Mouse (Mus musculus) MEL (cell line): ENCODE results near the gene Nudt2. TPM values are rescaled to one million over a fixed set of nuclear protein-coding genes. Genes with fewer than 3 reads are reported as not detected.
A peak's percentile ranks its signal among the peaks of the same experiment; 100 is the strongest.

Experiments
- DNase-seq: peaks from one replicate; pipeline ENCODE4 v3.0.0; 2011; ENCODE audit warnings: low read depth, low spot score
- H3K27ac ChIP-seq: 2 replicates; pipeline ENCODE4 v1.5.1; 2012; ENCODE audit warnings: low read depth, mild to moderate bottlenecking, control low read depth, low read length, moderate library complexity; ENCODE audit not compliant: control insufficient read depth
- H3K27me3 ChIP-seq, 2 experiments: fragments of 150-350 bp in 1 of 2; sonication (generic) in 1 of 2; 2 replicates each; pipeline ENCODE4 v1.6.1; 2012; ENCODE audit warnings: low read length in 2 of 2, mild to moderate bottlenecking in 2 of 2, improper control_type of control experiment in 1 of 2, moderate library complexity in 1 of 2; ENCODE audit not compliant: insufficient read depth in 2 of 2, control insufficient read depth in 1 of 2
- H3K36me3 ChIP-seq, 2 experiments: 2 replicates each; pipeline ENCODE4 v1.6.1; 2012 to 2014; ENCODE audit warnings: low read length in 2 of 2, improper control_type of control experiment in 1 of 2, inconsistent platforms in 1 of 2, mild to moderate bottlenecking in 1 of 2; ENCODE audit not compliant: insufficient read depth in 2 of 2, control insufficient read depth in 1 of 2
- H3K4me1 ChIP-seq, 2 experiments: fragments of 150-350 bp in 1 of 2; sonication (generic) in 1 of 2; 2 replicates each; pipeline ENCODE4 v1.6.1; 2012; ENCODE audit warnings: low read length in 2 of 2, improper control_type of control experiment in 1 of 2, mild to moderate bottlenecking in 1 of 2; ENCODE audit not compliant: insufficient read depth in 2 of 2, control insufficient read depth in 1 of 2
- H3K4me3 ChIP-seq, 2 experiments: fragments of 150-350 bp in 1 of 2; sonication (generic) in 1 of 2; 2 replicates each; pipeline ENCODE4 v1.5.1; 2012; ENCODE audit warnings: low read depth in 2 of 2, low read length in 2 of 2, mild to moderate bottlenecking in 2 of 2, moderate library complexity in 2 of 2, control low read depth in 1 of 2, improper control_type of control experiment in 1 of 2; ENCODE audit not compliant: control insufficient read depth in 1 of 2, insufficient read depth in 1 of 2
- H3K79me2 ChIP-seq: 2 replicates; pipeline ENCODE4 v1.6.1; 2012; ENCODE audit warnings: mild to moderate bottlenecking, low read length, moderate library complexity; ENCODE audit not compliant: control insufficient read depth, poor library complexity, insufficient read depth
- H3K9ac ChIP-seq: 2 replicates; pipeline ENCODE4 v1.6.1; 2012; ENCODE audit warnings: low read depth, mild to moderate bottlenecking, control low read depth, low read length, moderate library complexity; ENCODE audit not compliant: control insufficient read depth, poor library complexity, severe bottlenecking
- H3K9me3 ChIP-seq: fragments of 150-350 bp; sonication (generic); replicated peaks from 2 replicates; pipeline ENCODE4 v1.6.1; 2012; ENCODE audit warnings: mild to moderate bottlenecking, low read length, improper control_type of control experiment, moderate library complexity; ENCODE audit not compliant: insufficient read depth
- BHLHE40 ChIP-seq: IDR thresholded peaks from 2 replicates; pipeline ENCODE4 v1.6.1; 2012; ENCODE audit warnings: low read depth, mild to moderate bottlenecking, inconsistent platforms, low read length, improper control_type of control experiment, borderline replicate concordance
- CTCF ChIP-seq, 3 experiments: IDR thresholded peaks in 2 of 3; conservative IDR thresholded peaks in 1 of 3; 2 replicates each; pipeline ENCODE4 v1.5.1; 2011 to 2012; ENCODE audit warnings: low read length in 3 of 3, low read depth in 2 of 3, mild to moderate bottlenecking in 2 of 3, improper control_type of control experiment in 1 of 3, inconsistent platforms in 1 of 3, mixed read lengths in 1 of 3, moderate library complexity in 1 of 3; ENCODE audit not compliant: control insufficient read depth in 1 of 3, insufficient read depth in 1 of 3, poor library complexity in 1 of 3, severe bottlenecking in 1 of 3
- ELF1 ChIP-seq: IDR thresholded peaks from 2 replicates; pipeline ENCODE4 v1.6.1; 2014; ENCODE audit warnings: low read depth, mild to moderate bottlenecking, inconsistent platforms, low read length, improper control_type of control experiment, moderate library complexity
- EP300 ChIP-seq, 2 experiments: IDR thresholded peaks; 2 replicates each; pipeline ENCODE4 v1.6.1; 2011; ENCODE audit warnings: improper control_type of control experiment in 2 of 2, low read length in 2 of 2, low read depth in 1 of 2, mild to moderate bottlenecking in 1 of 2
- ETS1 ChIP-seq: IDR thresholded peaks from 2 replicates; pipeline ENCODE4 v1.6.1; 2012; ENCODE audit warnings: low read depth, mild to moderate bottlenecking, inconsistent platforms, low read length, improper control_type of control experiment, moderate library complexity
- GABPA ChIP-seq: IDR thresholded peaks from 2 replicates; pipeline ENCODE4 v1.6.1; 2012; ENCODE audit warnings: low read depth, mild to moderate bottlenecking, inconsistent platforms, low read length, improper control_type of control experiment, moderate library complexity
- GATA1 ChIP-seq: IDR thresholded peaks from 2 replicates; pipeline ENCODE4 v1.6.1; 2011; ENCODE audit warnings: low read depth, low read length, improper control_type of control experiment
- HCFC1 ChIP-seq: IDR thresholded peaks from 2 replicates; pipeline ENCODE4 v1.6.1; 2012; ENCODE audit warnings: low read depth, mild to moderate bottlenecking, inconsistent platforms, low read length, improper control_type of control experiment, moderate library complexity
- MAX ChIP-seq: IDR thresholded peaks from 2 replicates; pipeline ENCODE4 v1.6.1; 2011; ENCODE audit warnings: low read length, improper control_type of control experiment
- MEF2A ChIP-seq: IDR thresholded peaks from 2 replicates; pipeline ENCODE4 v1.6.1; 2014; ENCODE audit warnings: low read depth, mild to moderate bottlenecking, inconsistent platforms, low read length, improper control_type of control experiment; ENCODE audit not compliant: poor library complexity, insufficient replicate concordance, severe bottlenecking; ENCODE audit errors: extremely low read depth
- MXI1 ChIP-seq: IDR thresholded peaks from 2 replicates; pipeline ENCODE4 v1.6.1; 2011; ENCODE audit warnings: mild to moderate bottlenecking, low read depth, low read length, improper control_type of control experiment
- NELFE ChIP-seq: IDR thresholded peaks from 2 replicates; pipeline ENCODE4 v1.6.1; 2011; ENCODE audit warnings: low read depth, low read length, improper control_type of control experiment
- RAD21 ChIP-seq: IDR thresholded peaks from 2 replicates; pipeline ENCODE4 v1.6.1; 2011; ENCODE audit warnings: mild to moderate bottlenecking, low read depth, low read length, improper control_type of control experiment
- SIN3A ChIP-seq: IDR thresholded peaks from 2 replicates; pipeline ENCODE4 v1.6.1; 2012; ENCODE audit warnings: low read length, improper control_type of control experiment, inconsistent platforms
- SMC3 ChIP-seq: IDR thresholded peaks from 2 replicates; pipeline ENCODE4 v1.6.1; 2011; ENCODE audit warnings: low read depth, low read length, improper control_type of control experiment
- TBP ChIP-seq: IDR thresholded peaks from 2 replicates; pipeline ENCODE4 v1.8.0; 2011; ENCODE audit warnings: low read depth, low read length, improper control_type of control experiment
- TCF12 ChIP-seq: IDR thresholded peaks from 2 replicates; pipeline ENCODE4 v1.6.1; 2014; ENCODE audit warnings: low read depth, mild to moderate bottlenecking, inconsistent platforms, low read length, improper control_type of control experiment, moderate library complexity
- UBTF ChIP-seq: IDR thresholded peaks from 2 replicates; pipeline ENCODE4 v1.6.1; 2012; ENCODE audit warnings: low read depth, mild to moderate bottlenecking, inconsistent platforms, low read length, improper control_type of control experiment, moderate library complexity, borderline replicate concordance; ENCODE audit not compliant: insufficient read depth
- USF2 ChIP-seq, 2 experiments: IDR thresholded peaks; 2 replicates each; pipeline ENCODE4 v1.6.1; 2011 to 2012; ENCODE audit warnings: improper control_type of control experiment in 2 of 2, low read length in 2 of 2, borderline replicate concordance in 1 of 2, inconsistent platforms in 1 of 2, low read depth in 1 of 2, mild to moderate bottlenecking in 1 of 2; ENCODE audit not compliant: insufficient read depth in 1 of 2
- ZC3H11A ChIP-seq: IDR thresholded peaks from 2 replicates; pipeline ENCODE4 v1.6.1; 2012; ENCODE audit warnings: low read depth, mild to moderate bottlenecking, inconsistent platforms, low read length, improper control_type of control experiment
- ZNF384 ChIP-seq: IDR thresholded peaks from 2 replicates; pipeline ENCODE4 v1.6.1; 2012; ENCODE audit warnings: low read depth, mild to moderate bottlenecking, inconsistent platforms, low read length, improper control_type of control experiment
- polyA plus RNA-seq, 2 experiments: library from polyadenylated mRNA; stranded (reverse) in 1 of 2; unstranded in 1 of 2; fragments of >175 nt in 1 of 2; fragments of >200 nt in 1 of 2; gene quantifications; 2 replicates each; pipeline versions ENCODE4 v1.2.1 to v1.2.4; 2012; ENCODE audit warnings: low replicate concordance in 2 of 2, low read depth in 1 of 2; ENCODE audit not compliant: insufficient read length in 2 of 2, insufficient read depth in 1 of 2, missing spikeins in 1 of 2
- total RNA-seq: library from RNA; depleted of rRNA; stranded (reverse); fragments of 300-350 nt; gene quantifications from 2 replicates; pipeline ENCODE4 v1.2.3, GENCODE M21; 2012

The Nudt2 gene
- total and polyA plus RNA-seq, 3 experiments: 19.2 to 25.3 TPM; not detected in 1

DNA sequence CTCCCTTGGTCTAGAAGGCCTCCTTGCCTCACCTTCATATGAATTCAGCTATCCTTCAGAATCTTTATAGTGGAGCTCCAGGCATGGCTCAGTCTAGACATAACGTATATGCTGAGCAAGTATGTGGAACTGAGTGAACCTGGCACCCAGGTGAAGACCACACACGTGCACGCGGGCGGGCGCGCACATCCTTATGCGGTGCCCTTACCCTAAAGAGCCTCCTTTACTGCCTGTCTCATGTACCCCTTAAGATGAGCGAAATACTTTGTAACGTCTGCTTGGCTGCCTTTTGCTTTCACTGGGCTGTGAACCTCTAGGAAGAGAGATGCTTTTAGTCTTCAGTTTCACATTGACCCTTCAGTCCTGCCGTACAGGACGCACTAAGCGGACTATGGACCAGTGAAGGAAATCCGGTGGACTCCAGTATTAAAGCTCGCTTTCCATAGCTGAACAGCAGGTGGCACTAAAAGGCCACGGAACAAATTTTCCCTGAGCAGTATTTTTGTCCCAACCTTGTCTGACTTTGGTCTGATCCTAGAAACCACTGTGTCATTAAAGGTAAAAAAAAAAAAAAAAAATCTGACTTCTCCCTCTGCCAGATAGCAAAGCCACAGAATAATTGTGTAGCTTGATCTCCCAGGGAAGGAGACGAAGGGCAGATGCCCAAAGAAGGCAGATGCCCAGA lies 3.6 kb downstream of the Nudt2 start:
- H3K4me1 ChIP-seq: peaks cover 0 to 3% of the 10 kb centered on the region in 2 experiments; a peak in 1 of 4 replicates
- peaks cover 5% of the 10 kb centered on the region for H3K79me2 ChIP-seq
- no peak overlapping the region for H3K9ac ChIP-seq
- DNase-seq: peak; percentile 59
- no peak overlapping the region for H3K27ac ChIP-seq
- H3K36me3 ChIP-seq: peaks cover 0 to 2% of the 10 kb centered on the region in 2 experiments; a peak in 1 of 4 replicates
- no peaks in the 10 kb centered on the region for H3K9me3 ChIP-seq
- TF ChIP-seq SMC3 (peak; percentile 69), USF2 (IDR thresholded peaks at IDR 0.05; ENCODE audit: borderline replicate concordance in 1 of 2, insufficient read depth in 1 of 2, low read depth in 1 of 2, low read length in 2 of 2) (no peak), MXI1 (0 out of 2 replicates have a peak, but pooled peaks have one; percentile 23), GABPA (no peak), ZC3H11A (peak; percentile 59), EP300 (IDR thresholded peaks at IDR 0.05; ENCODE audit: low read depth in 1 of 2, low read length in 2 of 2) (no peak), CTCF (IDR thresholded peaks at IDR 0.05 in 2 of 3, conservative IDR thresholded peaks at IDR 0.05 in 1 of 3; ENCODE audit: control insufficient read depth in 1 of 3, insufficient read depth in 1 of 3, low read depth in 2 of 3, low read length in 3 of 3, poor library complexity in 1 of 3, severe bottlenecking in 1 of 3) (peak; percentile 38 to 75 (median 50); a peak in 5 of 6 replicates), MAX (no peak), SIN3A (0 out of 2 replicates have a peak, but pooled peaks have one; percentile 47), TCF12 (no peak), TBP (no peak), ETS1 (no peak), BHLHE40 (no peak), RAD21 (peak; percentile 80), ZNF384 (peak; percentile 87), NELFE (no peak), UBTF (no peak), MEF2A (no peak)
- TF ChIP-seq, all 39 proteins: peak for 7
- no peak overlapping the region for H3K4me3 ChIP-seq
- no peaks in the 10 kb centered on the region for H3K27me3 ChIP-seq

DNA sequence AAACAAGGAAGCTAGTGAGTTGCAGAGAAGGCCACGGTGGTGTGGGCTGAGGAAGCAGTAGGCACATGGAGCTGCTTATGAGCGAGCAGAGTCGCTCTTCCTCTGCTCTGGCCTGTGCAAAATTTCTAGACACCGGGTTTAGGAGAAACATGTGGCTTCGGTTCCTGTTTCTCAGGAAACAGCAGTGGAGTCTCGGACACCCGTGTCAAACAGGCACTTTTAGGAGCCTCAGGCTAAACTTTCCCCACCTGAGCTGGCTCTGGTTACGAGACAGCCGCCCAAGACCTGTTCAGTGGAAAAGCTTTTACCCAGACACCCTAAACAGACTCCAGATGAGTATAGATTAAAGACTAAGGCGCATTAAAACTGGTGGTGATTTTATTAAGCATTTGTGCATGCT lies 4.2 kb downstream of the Nudt2 start:
- DNase-seq: peak; percentile 14
- Histone ChIP-seq H3K4me3 (no peak overlapping the region), H3K27ac (no peak overlapping the region), H3K9ac (no peak overlapping the region), H3K79me2 (peaks cover 3% of the 10 kb centered on the region; the same call in 1 of the 2 replicates), H3K27me3 (no peaks in the 10 kb centered on the region), H3K4me1 (peaks cover 0 to 3% of the 10 kb centered on the region in 2 experiments; a peak in 1 of 4 replicates), H3K9me3 (no peaks in the 10 kb centered on the region), H3K36me3 (peaks cover 0 to 2% of the 10 kb centered on the region in 2 experiments; a peak in 1 of 4 replicates)
- TF ChIP-seq HCFC1 (no peak), GATA1 (no peak), ELF1 (no peak)
